Mouse (Mus musculus) lung, adult 2 months (tissue): ENCODE measurements around the gene Ppp1r1b. TPM values are rescaled to one million over a fixed set of nuclear protein-coding genes. Genes with fewer than 3 reads are reported as not detected.

Experiments
- DNase-seq: peaks from one replicate; pipeline ENCODE4 v3.0.0; 2022
- H3K4me1 ChIP-seq: fragments of 200-500 bp; 2 replicates; pipeline ENCODE4 v1.6.1; 2011; ENCODE audit warnings: low read length; ENCODE audit not compliant: control insufficient read depth, insufficient read depth
- H3K4me3 ChIP-seq: fragments of 200-500 bp; replicated peaks from 2 replicates; pipeline ENCODE3; 2011; ENCODE audit warnings: low read depth, mild to moderate bottlenecking, control low read depth, low read length; ENCODE audit errors: extremely low read depth
- CTCF ChIP-seq: fragments of 200-500 bp; IDR thresholded peaks from 2 replicates; pipeline ENCODE4 v1.5.1; 2011; ENCODE audit warnings: mild to moderate bottlenecking, low read length, control low read depth; ENCODE audit not compliant: insufficient read depth
- POLR2A ChIP-seq: fragments of 200-500 bp; IDR thresholded peaks from 2 replicates; pipeline ENCODE4 v1.6.1; 2011; ENCODE audit warnings: low read depth, mild to moderate bottlenecking, control low read depth, low read length, borderline replicate concordance; ENCODE audit errors: extremely low read depth
- WGBS: fragments of 180-500 bp; shearing (Covaris S2); methylation state at CpG from one replicate; pipeline ENCODE4 v1.1.7; 2018; 5-methylcytosine and 5-hydroxymethylcytosine counted together
- polyA plus RNA-seq: library from polyadenylated mRNA; depleted of rRNA; stranded (reverse); fragments of >200 nt; gene quantifications from 2 replicates; pipeline ENCODE4 v1.2.3, GENCODE M21; 2012; rRNA removed

Ppp1r1b gene
- polyA plus RNA-seq, 1 experiment = 20.0 TPM

DNA sequence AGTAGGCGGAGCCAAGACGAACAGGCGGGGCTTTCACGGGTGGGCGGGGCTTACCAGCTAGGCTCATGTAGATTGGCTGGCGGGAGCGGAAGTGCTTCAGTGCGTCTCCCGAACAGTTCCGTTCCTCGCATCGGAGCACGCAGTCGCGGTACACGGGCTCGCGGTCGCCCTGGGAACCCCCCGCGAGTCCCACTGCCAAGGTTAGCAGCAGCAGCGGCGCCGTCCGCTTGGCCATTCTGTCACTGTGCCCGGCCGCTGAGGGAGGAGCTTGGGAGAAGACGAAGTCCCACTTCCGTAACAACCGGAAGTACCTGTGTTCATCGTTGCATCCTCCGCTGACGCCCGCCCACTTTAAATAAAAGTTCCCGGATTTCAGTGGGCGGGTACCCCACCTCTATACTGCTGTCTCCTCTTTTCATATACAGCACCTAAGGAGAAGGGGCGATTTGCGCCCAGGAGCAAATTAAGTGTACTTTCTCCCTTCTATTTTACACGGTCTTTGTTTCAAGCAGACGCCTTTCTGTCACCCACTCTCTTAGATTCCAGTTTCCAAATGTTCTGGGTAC is 52.0 kb downstream of the Ppp1r1b start, which contains the start of gene Pgap3:
Gene Pgap3 (minus strand): TSS at position 330 of the 566 bp plus-strand sequence.
- DNase-seq = peak; percentile 87
- Histone ChIP-seq H3K4me1 (peaks cover 3% of the 10 kb centered on the region; the same call in 1 of the 2 replicates), H3K4me3 (peak within 1 kb of the TSS; percentile 76)
- WGBS = under 1% methylated on average over 40 of the region's 40 CpGs
- TF ChIP-seq CTCF (no peak), POLR2A (peak; percentile 72; the same call in 1 of the 2 replicates)

DNA sequence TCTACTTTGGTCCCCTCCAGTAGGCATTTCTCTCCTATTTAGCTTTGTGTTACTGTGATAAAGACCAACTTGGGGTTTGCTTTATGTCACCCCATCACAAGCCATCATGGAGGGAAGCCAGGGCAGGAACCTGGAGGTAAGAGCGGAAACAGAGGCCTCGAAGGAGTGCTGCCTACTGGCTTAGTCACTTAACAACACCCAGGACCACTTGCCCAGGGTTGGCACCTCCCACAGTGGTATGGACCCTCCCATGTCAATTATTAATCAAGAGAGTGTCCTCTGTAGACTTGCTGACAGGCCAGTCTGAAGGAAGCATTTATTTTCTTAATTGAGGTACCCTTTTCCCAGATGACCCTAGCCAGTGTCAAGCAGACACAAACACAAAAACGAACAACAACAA is 52.6 kb downstream of the Ppp1r1b start:
- no peak for TF ChIP-seq CTCF
- no peak for TF ChIP-seq POLR2A
- WGBS = 42% methylated on average over 3 of the region's 3 CpGs
- Histone ChIP-seq H3K4me1 (peaks cover 3% of the 10 kb centered on the region; the same call in 1 of the 2 replicates), H3K4me3 (no peak overlapping the region)
- no peak for DNase-seq

DNA sequence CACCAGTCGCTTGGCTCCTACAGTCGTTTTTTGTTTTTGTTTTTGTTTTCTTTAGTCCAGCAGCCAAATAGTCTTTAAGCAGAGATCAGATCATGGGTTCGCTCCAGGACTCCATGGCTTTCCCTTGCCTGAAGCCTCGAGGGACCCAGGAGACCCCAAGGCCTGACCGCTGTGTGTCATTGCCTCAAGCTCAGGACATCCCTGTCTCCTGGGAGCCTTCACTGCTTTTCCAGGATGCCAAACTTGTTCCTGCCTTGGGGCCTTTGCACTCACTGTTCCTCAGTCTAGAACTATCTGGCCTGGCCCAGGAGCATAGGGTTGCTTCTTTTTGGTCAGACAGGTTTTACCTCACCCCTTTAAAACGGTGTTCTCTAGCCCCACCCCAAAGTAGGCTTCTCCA is 58.4 kb downstream of the Ppp1r1b start:
- Histone ChIP-seq H3K4me1 (peaks cover 2% of the 10 kb centered on the region; the same call in 1 of the 2 replicates), H3K4me3 (no peak overlapping the region)
- DNase-seq = no peak
- TF ChIP-seq CTCF (no peak), POLR2A (no peak)
- 70% methylated on average over 6 of the region's 6 CpGs for WGBS

Other genes with a start within 250 kb of the Ppp1r1b start
- gene Fbxl20, start 198.0 kb upstream of the Ppp1r1b start, polyA plus RNA-seq = 16.8 and 20.3 TPM in 2 replicates
- 9.0 and 13.7 TPM in 2 replicates for gene Med1, start 155.1 kb upstream of the Ppp1r1b start, polyA plus RNA-seq
- gene Cdk12, start 145.3 kb upstream of the Ppp1r1b start, polyA plus RNA-seq = 12.3 and 13.9 TPM in 2 replicates
- gene Neurod2, start 18.8 kb upstream of the Ppp1r1b start, polyA plus RNA-seq = not detected in 2 replicates
- gene Stard3, start 10.0 kb downstream of the Ppp1r1b start, polyA plus RNA-seq = 131 and 143 TPM in 2 replicates
- 73.7 and 136 TPM in 2 replicates for gene Tcap, start 35.4 kb downstream of the Ppp1r1b start, polyA plus RNA-seq
- 2.0 and 3.5 TPM in 2 replicates for gene Pnmt, start 38.0 kb downstream of the Ppp1r1b start, polyA plus RNA-seq
- gene Pgap3, start 52.1 kb downstream of the Ppp1r1b start, polyA plus RNA-seq = 26.6 and 28.1 TPM in 2 replicates
- 31.7 and 33.8 TPM in 2 replicates for gene Erbb2, start 64.1 kb downstream of the Ppp1r1b start, polyA plus RNA-seq
- 44.8 and 58.0 TPM in 2 replicates for gene Mien1, start 90.6 kb downstream of the Ppp1r1b start, polyA plus RNA-seq
- gene Grb7, start 98.0 kb downstream of the Ppp1r1b start, polyA plus RNA-seq = 48.0 and 48.9 TPM in 2 replicates
- 6.4 and 10.1 TPM in 2 replicates for gene Ikzf3, start 197.6 kb downstream of the Ppp1r1b start, polyA plus RNA-seq
- gene Zpbp2, start 202.7 kb downstream of the Ppp1r1b start, polyA plus RNA-seq = 0.34 TPM in 1 of 2 replicates, not detected in the other
- gene Ormdl3, start 239.0 kb downstream of the Ppp1r1b start, polyA plus RNA-seq = 55.6 and 56.7 TPM in 2 replicates
- not detected in 2 replicates for gene Lrrc3c, start 249.9 kb downstream of the Ppp1r1b start, polyA plus RNA-seq